Mouse (Mus musculus): Measurements from ENCODE around the gene Cyp20a1. TPM values are rescaled to one million over a fixed set of nuclear protein-coding genes. Genes with fewer than 3 reads are reported as not detected.

The Cyp20a1 gene
- total RNA-seq, 2 experiments from 2014 or later, result 11.9 to 12.2 TPM

Other genes with a start within 250 kb of the Cyp20a1 start
- gene Carf, start 245.1 kb upstream of the Cyp20a1 start, total RNA-seq (2021), result 10 to 100 TPM; 25.6 to 27.9 TPM
- 10 to 100 TPM; 29.4 to 36.1 TPM for gene Wdr12, start 244.7 kb upstream of the Cyp20a1 start, total RNA-seq (2021)
- 10 to 100 TPM; 17.0 to 21.1 TPM for gene Nbeal1, start 162.7 kb upstream of the Cyp20a1 start, total RNA-seq (2021)
- 100 to 1,000 TPM; 352 to 377 TPM for gene Abi2, start 66.3 kb downstream of the Cyp20a1 start, total RNA-seq (2021)
- gene Raph1, start 223.8 kb downstream of the Cyp20a1 start, total RNA-seq (2021), result 10 to 100 TPM; 53.5 to 60.4 TPM